Mouse (Mus musculus): ENCODE measurements at regions not wholly inside any gene's neighbourhood (a gene's known extent, or its start where the extent isn't known, plus 50 kb on each side); places are given as distances from the start of the nearest gene placed in this dataset.

GRCm38 (mm10) chr6:103834726-103835229 lies 324.4 kb downstream of the Chl1 start:
- no peak overlapping the region for H3K27ac ChIP-seq (ENCODE audit: low read length)
- H3K27me3 ChIP-seq (ENCODE audit: control insufficient read depth, insufficient read depth, low read length), result no peaks in the 10 kb centered on the region
- ATAC-seq (ENCODE audit: insufficient read depth, low FRiP score), result no peak
- no peak overlapping the region for H3K9ac ChIP-seq (ENCODE audit: low read length)
- no peaks in the 10 kb centered on the region for H3K36me3 ChIP-seq (ENCODE audit: control insufficient read depth, insufficient read depth, low read length)
- no peaks in the 10 kb centered on the region for H3K9me3 ChIP-seq (replicated peaks; ENCODE audit: control insufficient read depth, low read length)
- no peaks in the 10 kb centered on the region for H3K4me1 ChIP-seq (ENCODE audit: control insufficient read depth, insufficient read depth, low read length)
- no peak overlapping the region for H3K4me2 ChIP-seq (ENCODE audit: low read depth, low read length)
- WGBS, result 68% methylated on average over 8 of the region's 8 CpGs
- H3K4me3 ChIP-seq (replicated peaks; ENCODE audit: low read length), result no peak overlapping the region

DNA sequence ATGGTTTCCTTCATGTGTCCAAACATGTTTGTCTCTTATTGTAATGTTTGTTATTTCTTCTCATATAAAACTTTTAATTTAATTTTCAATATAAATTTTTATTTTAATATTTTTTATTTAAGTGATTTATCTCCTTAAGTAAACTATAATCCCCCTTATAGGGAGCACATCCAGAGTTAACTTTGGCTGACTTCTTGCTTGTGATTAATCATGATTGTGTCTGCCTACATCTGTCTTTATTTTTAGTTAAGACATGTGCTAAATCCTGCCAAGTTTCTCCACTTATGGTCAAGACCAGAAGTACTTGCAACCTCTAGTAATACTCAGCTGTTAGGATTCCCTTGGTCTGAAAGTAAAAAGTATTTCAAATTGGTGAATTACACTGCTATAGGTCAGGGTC lies 349.4 kb downstream of the Chl1 start:
- Histone ChIP-seq H3K9me3 (replicated peaks; ENCODE audit: control insufficient read depth, low read length) (no peaks in the 10 kb centered on the region), H3K27ac (ENCODE audit: low read length) (no peak overlapping the region), H3K4me3 (replicated peaks; ENCODE audit: low read length) (no peak overlapping the region), H3K27me3 (ENCODE audit: control insufficient read depth, insufficient read depth, low read length) (no peaks in the 10 kb centered on the region), H3K4me2 (ENCODE audit: low read depth, low read length) (no peak overlapping the region), H3K36me3 (ENCODE audit: control insufficient read depth, insufficient read depth, low read length) (no peaks in the 10 kb centered on the region), H3K4me1 (ENCODE audit: control insufficient read depth, insufficient read depth, low read length) (no peaks in the 10 kb centered on the region), H3K9ac (ENCODE audit: low read length) (no peak overlapping the region)
- ATAC-seq (ENCODE audit: insufficient read depth, low FRiP score), result no peak

- Histone ChIP-seq H3K9ac (ENCODE audit: low read length) (no peak overlapping the region), H3K27me3 (ENCODE audit: control insufficient read depth, insufficient read depth, low read length) (no peaks in the 10 kb centered on the region), H3K4me2 (ENCODE audit: low read depth, low read length) (no peak overlapping the region), H3K9me3 (replicated peaks; ENCODE audit: control insufficient read depth, low read length) (no peaks in the 10 kb centered on the region), H3K36me3 (ENCODE audit: control insufficient read depth, insufficient read depth, low read length) (no peaks in the 10 kb centered on the region), H3K4me1 (ENCODE audit: control insufficient read depth, insufficient read depth, low read length) (no peaks in the 10 kb centered on the region), H3K27ac (ENCODE audit: low read length) (no peak overlapping the region), H3K4me3 (replicated peaks; ENCODE audit: low read length) (no peak overlapping the region)
- ATAC-seq (ENCODE audit: insufficient read depth, low FRiP score), result no peak
- WGBS, result 85% methylated on average over 3 of the region's 3 CpGs
Observed at GRCm38 (mm10) chr6:103893455-103893854, 383.1 kb downstream of the Chl1 start.

- Histone ChIP-seq H3K27ac (ENCODE audit: low read length) (no peak overlapping the region), H3K9ac (ENCODE audit: low read length) (no peak overlapping the region), H3K27me3 (ENCODE audit: control insufficient read depth, insufficient read depth, low read length) (no peaks in the 10 kb centered on the region), H3K4me3 (replicated peaks; ENCODE audit: low read length) (no peak overlapping the region), H3K4me2 (ENCODE audit: low read depth, low read length) (no peak overlapping the region), H3K4me1 (ENCODE audit: control insufficient read depth, insufficient read depth, low read length) (no peaks in the 10 kb centered on the region), H3K9me3 (replicated peaks; ENCODE audit: control insufficient read depth, low read length) (no peaks in the 10 kb centered on the region), H3K36me3 (ENCODE audit: control insufficient read depth, insufficient read depth, low read length) (no peaks in the 10 kb centered on the region)
- ATAC-seq (ENCODE audit: insufficient read depth, low FRiP score), result no peak
- 86% methylated on average over 1 of the region's 1 CpGs for WGBS
Observed at GRCm38 (mm10) chr6:103924504-103924903, 414.1 kb downstream of the Chl1 start.

DNA sequence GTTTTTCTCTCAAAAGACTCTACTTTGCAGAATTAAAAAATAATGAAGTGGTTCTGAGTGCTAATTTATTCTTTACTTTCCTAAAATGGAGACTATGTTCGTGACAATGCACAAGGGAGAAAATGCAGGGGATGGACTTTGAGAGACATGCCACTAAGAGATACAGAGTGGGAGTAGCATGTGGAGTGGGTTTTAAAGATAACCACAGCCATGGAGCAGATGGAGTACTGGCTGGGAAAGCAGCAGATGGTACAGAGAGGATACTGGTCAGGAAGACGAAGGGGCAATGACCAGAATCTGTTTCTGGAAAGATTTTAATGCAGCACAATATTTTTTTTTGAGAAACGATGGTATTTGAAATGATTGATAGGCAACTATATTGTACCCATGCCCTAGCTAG lies 416.7 kb downstream of the Chl1 start:
- Histone ChIP-seq H3K4me3 (replicated peaks; ENCODE audit: low read length) (no peak overlapping the region), H3K27ac (ENCODE audit: low read length) (no peak overlapping the region), H3K4me2 (ENCODE audit: low read depth, low read length) (no peak overlapping the region), H3K4me1 (ENCODE audit: control insufficient read depth, insufficient read depth, low read length) (no peaks in the 10 kb centered on the region), H3K9me3 (replicated peaks; ENCODE audit: control insufficient read depth, low read length) (no peaks in the 10 kb centered on the region), H3K36me3 (ENCODE audit: control insufficient read depth, insufficient read depth, low read length) (no peaks in the 10 kb centered on the region), H3K27me3 (ENCODE audit: control insufficient read depth, insufficient read depth, low read length) (no peaks in the 10 kb centered on the region), H3K9ac (ENCODE audit: low read length) (no peak overlapping the region)
- whole genome bisulfite sequencing, result 75% methylated on average over 3 of the region's 3 CpGs
- no peak for ATAC-seq (ENCODE audit: insufficient read depth, low FRiP score)

DNA sequence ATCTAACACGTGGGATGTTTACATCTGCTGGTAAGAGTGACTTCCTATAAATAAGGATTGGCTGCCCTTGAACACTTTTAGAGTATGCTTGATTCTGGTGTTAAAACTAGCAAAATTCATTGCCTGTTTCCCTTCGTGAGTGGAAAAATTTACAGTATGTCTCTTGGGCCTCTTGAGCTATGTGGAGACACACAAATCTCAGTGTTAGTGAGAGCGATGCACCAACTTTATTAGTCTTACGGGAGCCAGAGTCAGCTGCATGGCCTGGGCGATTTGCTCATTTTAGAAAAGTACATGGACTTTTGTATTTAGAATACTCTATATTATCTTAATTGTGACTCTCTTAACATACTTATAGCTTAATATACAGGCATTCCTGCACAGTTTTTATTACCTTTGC lies 430.0 kb downstream of the Chl1 start:
- H3K4me3 ChIP-seq (replicated peaks; ENCODE audit: low read length), result no peak overlapping the region
- WGBS, result 72% methylated on average over 5 of the region's 5 CpGs
- no peak overlapping the region for H3K9ac ChIP-seq (ENCODE audit: low read length)
- no peaks in the 10 kb centered on the region for H3K36me3 ChIP-seq (ENCODE audit: control insufficient read depth, insufficient read depth, low read length)
- no peaks in the 10 kb centered on the region for H3K4me1 ChIP-seq (ENCODE audit: control insufficient read depth, insufficient read depth, low read length)
- no peaks in the 10 kb centered on the region for H3K27me3 ChIP-seq (ENCODE audit: control insufficient read depth, insufficient read depth, low read length)
- no peak for ATAC-seq (ENCODE audit: insufficient read depth, low FRiP score)
- H3K4me2 ChIP-seq (ENCODE audit: low read depth, low read length), result no peak overlapping the region
- no peak overlapping the region for H3K27ac ChIP-seq (ENCODE audit: low read length)
- no peaks in the 10 kb centered on the region for H3K9me3 ChIP-seq (replicated peaks; ENCODE audit: control insufficient read depth, low read length)

GRCm38 (mm10) chr6:103944361-103944760 lies 434.0 kb downstream of the Chl1 start:
- no peaks in the 10 kb centered on the region for H3K36me3 ChIP-seq (ENCODE audit: control insufficient read depth, insufficient read depth, low read length)
- H3K4me3 ChIP-seq (replicated peaks; ENCODE audit: low read length), result no peak overlapping the region
- no peak overlapping the region for H3K9ac ChIP-seq (ENCODE audit: low read length)
- H3K9me3 ChIP-seq (replicated peaks; ENCODE audit: control insufficient read depth, low read length), result no peaks in the 10 kb centered on the region
- no peak for ATAC-seq (ENCODE audit: insufficient read depth, low FRiP score)
- no peaks in the 10 kb centered on the region for H3K27me3 ChIP-seq (ENCODE audit: control insufficient read depth, insufficient read depth, low read length)
- H3K27ac ChIP-seq (ENCODE audit: low read length), result no peak overlapping the region
- H3K4me1 ChIP-seq (ENCODE audit: control insufficient read depth, insufficient read depth, low read length), result no peaks in the 10 kb centered on the region
- WGBS, result 55% methylated on average over 2 of the region's 2 CpGs
- H3K4me2 ChIP-seq (ENCODE audit: low read depth, low read length), result no peak overlapping the region

GRCm38 (mm10) chr6:103947474-103947873 lies 437.1 kb downstream of the Chl1 start:
- no peaks in the 10 kb centered on the region for H3K9me3 ChIP-seq (replicated peaks; ENCODE audit: control insufficient read depth, low read length)
- no peak overlapping the region for H3K27ac ChIP-seq (ENCODE audit: low read length)
- no peaks in the 10 kb centered on the region for H3K4me1 ChIP-seq (ENCODE audit: control insufficient read depth, insufficient read depth, low read length)
- H3K36me3 ChIP-seq (ENCODE audit: control insufficient read depth, insufficient read depth, low read length), result no peaks in the 10 kb centered on the region
- 72% methylated on average over 3 of the region's 3 CpGs for WGBS
- H3K27me3 ChIP-seq (ENCODE audit: control insufficient read depth, insufficient read depth, low read length), result no peaks in the 10 kb centered on the region
- ATAC-seq (ENCODE audit: insufficient read depth, low FRiP score), result no peak
- no peak overlapping the region for H3K4me2 ChIP-seq (ENCODE audit: low read depth, low read length)
- H3K4me3 ChIP-seq (replicated peaks; ENCODE audit: low read length), result no peak overlapping the region
- no peak overlapping the region for H3K9ac ChIP-seq (ENCODE audit: low read length)

DNA sequence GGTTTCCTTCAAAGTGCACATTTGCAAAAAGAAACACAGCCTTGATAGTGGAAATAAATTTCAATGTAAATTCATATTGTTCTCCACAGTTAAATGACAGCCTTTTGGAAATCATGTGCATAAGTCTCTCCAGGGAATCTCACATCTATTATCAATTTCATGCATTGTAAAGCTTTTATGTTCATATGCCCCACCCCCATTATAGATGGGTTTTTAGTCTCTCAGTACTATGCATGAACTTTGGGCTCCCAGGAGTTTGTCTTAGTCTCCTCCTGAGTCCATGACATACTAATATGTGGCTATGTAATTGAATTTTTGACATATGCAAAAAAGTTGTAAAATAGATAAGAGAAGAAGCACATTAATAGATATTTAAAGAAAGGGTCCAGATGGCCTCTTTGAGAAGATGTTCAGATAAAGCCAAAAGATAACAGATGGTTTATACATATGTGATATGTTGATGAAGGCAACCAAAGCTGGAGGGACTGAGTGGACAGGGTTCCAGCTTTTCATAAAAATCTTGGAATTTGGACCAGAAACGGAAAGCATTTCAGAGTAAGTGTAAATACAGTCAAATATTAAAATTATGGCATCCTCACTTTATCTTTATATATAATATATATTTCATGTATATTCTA lies 442.9 kb downstream of the Chl1 start:
- no peak overlapping the region for H3K4me2 ChIP-seq (ENCODE audit: low read depth, low read length)
- no peak overlapping the region for H3K27ac ChIP-seq (ENCODE audit: low read length)
- 55% methylated on average over 1 of the region's 1 CpGs for WGBS
- H3K9me3 ChIP-seq (replicated peaks; ENCODE audit: control insufficient read depth, low read length), result no peaks in the 10 kb centered on the region
- no peak overlapping the region for H3K9ac ChIP-seq (ENCODE audit: low read length)
- H3K36me3 ChIP-seq (ENCODE audit: control insufficient read depth, insufficient read depth, low read length), result no peaks in the 10 kb centered on the region
- H3K4me1 ChIP-seq (ENCODE audit: control insufficient read depth, insufficient read depth, low read length), result no peaks in the 10 kb centered on the region
- H3K27me3 ChIP-seq (ENCODE audit: control insufficient read depth, insufficient read depth, low read length), result no peaks in the 10 kb centered on the region
- H3K4me3 ChIP-seq (replicated peaks; ENCODE audit: low read length), result no peak overlapping the region
- ATAC-seq (ENCODE audit: insufficient read depth, low FRiP score), result no peak

All from stomach, embryonic 16.5 days (tissue).